Mouse (Mus musculus) kidney, adult 8-10 months (tissue): ENCODE results near the gene Nudt10.
"Not testable (repeated sequence)": the region's sequence is repeated elsewhere in the genome, so short reads cannot be mapped to it uniquely, and the experiment has no call there.

Source experiments
- DNase-seq, 2 experiments: peaks; one replicate each; pipeline ENCODE4 v3.0.0; 2022

Nudt10 gene

DNA sequence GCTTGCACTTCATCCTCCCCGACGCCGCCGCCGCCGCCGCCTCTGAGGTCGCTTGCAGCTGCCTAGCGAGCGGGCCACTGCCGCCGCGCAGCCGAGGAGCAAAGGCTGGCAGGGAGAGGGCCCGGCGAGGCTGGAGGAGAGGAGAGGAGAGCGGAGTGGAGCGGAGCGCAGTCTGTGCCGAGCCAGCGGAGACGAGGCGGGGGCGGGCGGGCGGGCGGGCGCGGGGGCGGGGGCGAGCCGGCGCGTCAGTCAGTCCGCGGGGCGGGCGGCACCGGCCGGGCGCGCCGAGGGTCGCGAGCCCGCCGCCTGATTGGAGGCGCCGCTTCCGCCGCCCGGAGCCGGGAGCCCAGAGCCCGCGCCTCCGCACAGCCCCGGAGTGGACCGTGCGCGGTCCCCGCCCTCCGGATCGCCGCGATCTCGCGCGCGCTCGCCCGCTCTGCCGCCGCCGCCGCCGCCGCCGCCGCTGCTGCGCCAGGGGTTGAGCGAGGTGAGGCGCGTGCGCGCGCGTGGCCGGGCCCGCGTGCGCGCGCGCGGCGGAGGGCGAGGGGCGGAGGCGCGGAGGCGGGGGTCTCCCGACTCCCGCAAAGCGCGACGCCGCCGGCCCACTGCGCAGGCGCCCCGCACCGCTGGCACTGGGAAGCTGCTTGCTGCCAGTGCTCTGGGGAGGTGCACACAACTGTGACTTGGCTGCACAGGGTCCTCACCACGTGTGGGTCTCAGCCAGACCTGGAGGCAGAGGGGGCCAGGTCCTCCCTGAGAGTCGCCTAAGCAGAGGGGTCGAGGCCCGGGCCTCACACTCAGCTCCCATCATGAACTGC, at the start of gene Nudt10:
Gene Nudt10, minus strand, starts transcription at position 193 of the 818 bp plus-strand sequence.
- DNase-seq = peak in 1 of 2 experiments; percentile 1

DNA sequence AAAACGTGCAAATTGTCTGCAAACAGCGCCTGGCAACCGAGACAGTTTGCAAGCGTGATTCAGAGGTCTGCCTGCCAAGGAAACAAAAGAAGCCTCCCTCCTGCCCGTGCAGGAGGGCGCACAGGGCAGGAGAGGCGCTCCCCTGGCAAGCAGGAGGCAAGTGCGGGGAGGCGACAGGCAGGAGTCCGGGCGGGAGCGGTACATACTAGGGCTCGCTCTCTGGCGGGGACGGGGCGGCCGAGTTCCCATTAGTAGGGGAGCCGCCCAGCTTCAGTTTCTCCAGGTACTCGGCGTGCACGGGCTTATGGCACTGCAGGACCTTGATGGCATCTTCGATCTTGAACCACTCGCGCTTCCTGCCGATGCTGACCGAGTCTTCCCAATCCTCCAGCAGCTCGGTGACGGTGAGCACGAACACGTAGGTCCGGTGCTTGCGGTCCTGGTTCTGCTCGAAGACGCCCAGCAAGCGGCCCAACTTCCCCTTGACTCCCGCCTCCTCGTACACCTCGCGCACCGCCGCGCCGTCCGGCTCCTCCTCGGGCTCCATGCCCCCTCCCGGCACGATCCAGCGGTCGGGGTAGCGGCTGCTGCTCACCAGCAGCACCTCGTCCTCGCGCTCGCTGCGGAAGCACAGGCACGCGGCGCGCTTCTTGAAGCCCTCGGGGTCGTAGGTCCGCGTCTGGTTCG, 536 bp downstream of the Nudt10 start:
- DNase-seq = not testable (repeated sequence)

DNA sequence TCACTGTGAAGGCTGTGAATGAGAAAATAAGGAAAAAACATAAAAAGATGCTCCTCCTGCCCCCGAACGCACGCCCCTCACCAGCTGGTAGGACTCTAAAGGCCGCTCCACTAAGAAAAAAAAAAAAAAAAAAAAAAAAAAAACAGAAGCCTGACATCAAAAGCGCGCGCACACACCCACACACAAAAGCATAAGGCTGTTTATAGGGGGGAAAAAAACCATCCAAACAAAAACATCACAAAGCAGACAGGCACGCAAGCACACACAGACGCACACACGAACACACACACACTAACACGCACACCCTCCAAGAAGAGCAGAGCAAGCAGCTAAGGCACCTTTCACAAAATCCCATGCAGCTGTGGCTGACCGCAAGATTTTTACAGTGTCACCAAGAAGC, 1.1 kb downstream of the Nudt10 start:
- DNase-seq = no peak
